Mouse (Mus musculus) kidney, postnatal 14 days (tissue): ENCODE results near the gene N4bp2.

ENCODE experiments used
- DNase-seq: peaks from one replicate; pipeline ENCODE4 v3.0.0; 2022; ENCODE audit warnings: mixed read lengths

Gene N4bp2

DNA sequence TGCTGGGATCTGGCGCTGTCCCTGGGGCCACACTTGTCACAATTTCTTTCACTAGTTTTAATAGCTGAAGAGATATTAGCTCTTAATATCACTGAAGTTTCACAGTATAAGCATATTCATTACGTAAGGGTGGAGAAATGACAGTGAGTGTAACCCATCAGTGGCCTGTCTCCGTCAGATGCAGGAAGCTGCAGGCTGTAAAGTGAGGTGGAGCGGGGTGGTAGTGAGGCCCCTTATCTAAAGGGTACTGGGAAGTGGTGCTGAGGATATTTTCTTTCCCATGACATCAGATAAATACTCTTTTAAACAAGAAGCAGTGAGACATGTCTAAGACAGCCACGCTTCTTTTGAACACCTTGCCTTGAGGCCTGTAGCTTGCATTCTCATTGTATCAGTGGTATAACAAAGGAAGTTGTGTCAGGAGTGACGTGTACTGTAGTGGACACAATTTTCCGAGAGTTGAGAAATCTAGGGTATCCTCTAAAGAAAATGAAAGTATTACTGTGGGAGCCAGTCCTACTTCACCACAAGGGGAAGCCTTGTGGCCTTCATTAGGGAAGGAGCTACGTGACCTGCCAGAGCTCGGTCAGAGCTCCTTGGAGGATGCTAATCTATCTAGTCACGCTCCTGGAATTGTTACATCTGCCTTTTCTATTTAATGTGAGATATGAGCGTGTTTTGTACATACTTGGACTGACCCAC lies 68.7 kb downstream of the N4bp2 start:
- no peak for DNase-seq

- no peak for DNase-seq
Observed at GRCm38 (mm10) chr5:65833092-65833491, 69.8 kb downstream of the N4bp2 start.

DNA sequence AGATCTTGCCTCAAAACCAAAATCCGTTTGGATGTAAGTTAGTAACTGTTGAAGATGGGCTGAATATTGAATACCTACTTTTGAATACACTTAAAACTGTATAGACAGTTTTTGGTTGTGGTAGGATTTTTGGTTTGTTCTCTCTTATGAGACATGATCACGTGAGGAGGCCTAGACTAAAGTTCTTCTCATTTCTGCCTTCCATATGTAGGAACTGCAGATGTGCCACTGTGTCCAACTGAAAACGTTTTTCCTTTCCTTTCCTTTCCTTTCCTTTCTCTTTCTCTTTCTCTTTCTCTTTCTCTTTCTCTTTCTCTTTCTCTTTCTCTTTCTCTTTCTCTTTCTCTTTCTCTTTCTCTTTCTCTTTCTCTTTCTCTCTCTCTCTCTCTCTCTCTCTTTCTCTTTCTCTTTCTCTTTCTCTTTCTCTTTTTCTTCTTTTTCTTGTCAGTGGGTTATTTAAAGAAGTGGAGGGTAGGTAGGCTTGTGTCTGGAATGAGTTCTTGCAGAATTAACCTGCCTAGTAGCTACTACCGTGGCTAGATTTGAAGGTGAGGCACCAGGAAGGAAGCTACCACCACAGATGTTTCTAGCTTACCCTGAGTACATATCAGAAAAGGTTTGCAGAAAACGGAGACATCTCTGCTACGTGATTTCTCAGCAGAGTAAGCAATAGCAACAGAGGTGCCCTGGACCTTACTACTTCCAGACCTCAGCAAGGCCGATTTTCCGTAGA lies 70.6 kb downstream of the N4bp2 start:
- no peak for DNase-seq

GRCm38 (mm10) chr5:65838053-65838452 lies 74.7 kb downstream of the N4bp2 start:
- no peak for DNase-seq

DNA sequence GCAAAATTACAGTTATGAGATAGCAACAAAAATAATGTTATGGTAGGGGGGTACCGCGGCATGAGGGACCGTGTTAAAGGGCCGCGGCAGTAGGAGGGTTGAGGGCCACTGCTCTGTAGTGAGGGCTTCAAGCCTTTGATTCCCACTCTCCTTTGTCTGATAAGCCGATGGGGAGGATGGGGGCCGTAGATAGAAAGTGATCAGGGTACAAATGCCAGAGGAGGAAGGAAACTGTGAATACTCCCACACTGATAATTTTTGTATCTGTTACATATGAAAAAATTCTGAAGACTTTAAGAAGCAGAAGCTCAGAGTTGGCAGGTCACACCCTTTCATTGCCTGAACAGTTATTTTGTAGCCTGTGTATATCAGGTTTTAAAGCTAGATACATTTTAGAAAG lies 79.6 kb downstream of the N4bp2 start:
- DNase-seq, result no peak

DNA sequence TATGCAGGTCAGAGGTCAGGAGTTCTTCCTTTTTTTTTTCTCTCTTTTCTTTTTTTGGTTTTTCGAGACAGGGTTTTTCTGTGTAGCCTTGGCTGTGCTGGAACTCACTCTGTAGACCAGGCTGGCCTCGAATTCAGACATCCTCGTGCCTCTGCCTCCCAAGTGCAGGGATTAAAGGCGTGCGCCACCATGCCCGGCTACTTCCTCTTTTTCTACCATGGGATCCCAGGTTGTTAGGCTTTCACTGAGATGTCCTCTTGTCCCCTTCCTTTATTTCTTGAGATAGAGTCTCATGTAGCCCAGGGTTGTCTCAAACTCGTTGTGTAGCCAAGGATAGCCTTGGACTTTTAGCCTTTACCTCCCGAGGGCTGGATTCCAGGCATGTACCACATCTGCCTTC lies 83.2 kb downstream of the N4bp2 start:
- no peak for DNase-seq

GRCm38 (mm10) chr5:65846958-65847357 lies 83.6 kb downstream of the N4bp2 start:
- no peak for DNase-seq

GRCm38 (mm10) chr5:65847656-65848055 lies 84.3 kb downstream of the N4bp2 start:
- DNase-seq, result no peak

- no peak for DNase-seq
Observed at GRCm38 (mm10) chr5:65850765-65851164, 87.4 kb downstream of the N4bp2 start.

- no peak for DNase-seq
Observed at GRCm38 (mm10) chr5:65854786-65855191, 91.5 kb downstream of the N4bp2 start.

DNA sequence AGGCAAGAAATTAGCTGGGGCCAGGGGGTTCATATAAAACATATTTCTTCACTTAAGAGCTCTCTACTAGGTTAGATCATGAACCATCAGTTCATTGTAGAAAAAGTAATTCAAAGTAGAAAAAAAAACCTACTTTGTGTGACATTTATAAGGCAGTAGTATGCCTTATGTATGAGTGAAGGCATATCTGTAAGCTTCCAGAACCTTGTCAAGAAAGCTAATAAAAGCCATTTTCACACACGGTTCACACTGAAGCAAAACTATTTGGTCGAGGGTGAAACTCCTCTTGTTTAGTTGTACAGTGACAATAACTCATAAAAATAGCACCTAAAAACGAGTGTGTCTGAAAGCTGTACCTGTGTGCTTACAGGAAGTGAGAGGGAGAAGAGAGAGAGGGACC lies 92.2 kb downstream of the N4bp2 start:
- DNase-seq, result no peak

- DNase-seq, result no peak
Observed at GRCm38 (mm10) chr5:65856591-65857411, 93.5 kb downstream of the N4bp2 start.

DNA sequence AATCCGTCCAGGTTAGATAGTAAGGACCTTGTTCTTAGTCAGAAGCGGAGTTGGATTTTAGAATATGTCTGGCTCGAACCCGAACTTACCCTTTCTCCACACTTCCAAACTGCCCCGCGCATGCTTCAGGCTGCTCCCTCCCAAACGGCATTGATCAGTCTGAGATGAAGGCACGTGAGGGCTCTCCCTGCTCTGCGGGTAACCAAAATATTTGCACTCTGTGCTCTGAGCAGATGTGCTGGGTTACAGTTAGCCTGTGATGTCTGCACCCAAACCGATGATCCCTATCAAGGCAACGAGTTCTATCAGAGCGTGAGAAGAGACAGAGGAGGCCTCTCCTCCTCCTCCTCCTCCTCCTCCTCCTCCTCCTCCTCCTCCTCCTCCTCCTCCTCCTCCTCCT lies 94.6 kb downstream of the N4bp2 start:
- no peak for DNase-seq

DNA sequence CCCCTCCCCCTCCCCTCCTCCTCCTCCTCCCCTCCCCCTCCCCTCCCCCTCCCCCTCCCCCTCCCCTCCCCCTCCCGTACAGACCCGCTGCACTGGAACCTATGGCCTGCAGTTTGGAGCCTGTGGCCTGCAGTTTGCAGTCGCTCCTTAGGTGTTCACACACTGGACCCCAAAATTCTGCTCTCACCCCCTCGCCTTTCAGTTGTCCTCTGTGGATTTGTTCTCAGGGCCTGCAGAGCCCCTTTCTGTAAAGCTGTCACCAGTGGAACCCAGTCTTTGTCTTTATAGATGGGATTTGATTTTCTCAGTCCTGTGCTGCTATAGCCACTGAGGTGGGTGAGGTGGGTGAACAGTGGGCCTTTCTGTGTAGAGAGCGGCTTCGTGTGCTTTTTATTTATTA lies 95.0 kb downstream of the N4bp2 start:
- DNase-seq, result no peak

DNA sequence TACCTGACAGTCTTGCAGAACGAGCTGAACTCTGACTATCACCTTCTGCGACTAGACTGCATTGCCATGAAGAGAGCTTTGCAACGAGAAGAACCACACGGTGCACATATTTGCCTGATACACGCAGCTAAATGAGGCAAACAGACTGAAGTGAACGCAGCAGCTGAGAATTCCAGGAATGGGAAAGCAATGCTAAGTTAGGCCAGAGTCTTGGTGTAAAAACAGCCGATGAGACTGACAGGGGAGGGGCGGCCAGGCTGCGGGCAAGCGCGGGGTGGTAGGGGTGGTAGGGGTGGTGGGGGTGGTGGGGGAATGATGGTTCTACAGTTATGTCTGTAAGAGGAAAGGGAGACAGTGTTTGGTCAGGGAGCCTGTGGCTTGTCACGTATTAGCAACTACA lies 95.6 kb downstream of the N4bp2 start:
- peak; percentile 12 for DNase-seq

DNA sequence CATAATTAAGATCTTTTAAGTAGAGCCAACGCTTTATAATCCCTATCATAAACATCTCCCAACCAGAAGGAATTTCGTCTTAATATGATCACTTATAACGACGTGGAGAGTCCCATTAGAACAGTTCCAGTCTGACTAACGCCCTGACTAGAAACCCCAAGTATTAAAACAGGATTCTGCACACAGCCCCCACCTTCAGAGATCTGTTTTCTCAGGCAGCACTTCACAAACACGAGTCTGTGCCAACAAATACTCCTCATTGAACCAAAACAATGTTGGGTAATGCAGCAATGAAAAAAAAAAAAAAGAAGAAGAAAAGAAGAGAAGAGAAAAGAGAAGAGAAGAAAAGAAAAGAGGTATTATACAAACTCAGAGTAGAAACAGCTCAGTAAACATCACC lies 96.1 kb downstream of the N4bp2 start:
- DNase-seq, result no peak

DNA sequence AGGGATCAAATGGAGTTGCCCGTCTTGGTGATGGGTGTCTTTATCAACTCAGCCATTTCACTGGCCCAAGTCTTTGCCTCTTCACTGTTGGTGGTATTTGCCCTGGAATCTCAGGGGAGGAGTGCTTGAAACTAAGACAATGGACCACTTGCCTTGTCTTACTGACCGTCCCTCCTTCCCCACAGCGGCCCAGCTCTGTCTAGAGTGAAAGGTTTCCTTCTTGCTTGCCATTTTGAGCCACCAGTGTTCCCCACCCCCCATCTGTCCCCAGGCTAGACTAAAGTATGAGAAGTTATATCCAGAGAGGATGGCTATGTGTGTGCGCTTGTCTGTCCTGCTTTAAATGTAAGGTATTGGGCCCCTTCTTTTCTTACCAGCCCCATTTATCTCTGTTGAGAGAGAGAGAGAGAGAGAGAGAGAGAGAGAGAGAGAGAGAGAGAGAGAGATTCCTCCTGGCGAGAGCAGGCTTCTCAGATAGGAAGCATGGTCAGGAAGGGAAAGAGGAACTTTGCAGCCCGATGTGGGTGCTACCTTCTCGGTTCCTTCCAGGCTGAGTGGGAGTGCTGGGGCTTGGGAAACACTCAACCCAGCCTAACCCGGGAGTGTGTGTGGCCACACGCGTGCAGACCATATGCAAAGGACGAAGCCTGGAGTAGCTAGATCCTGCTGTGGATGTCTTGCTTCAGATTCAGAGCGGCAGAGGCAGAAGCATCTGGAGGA lies 97.1 kb downstream of the N4bp2 start:
- no peak for DNase-seq

GRCm38 (mm10) chr5:65861154-65861944 lies 98.0 kb downstream of the N4bp2 start, which contains the start of gene Rhoh:
Gene Rhoh (plus strand): TSS chr5:65861213.
- DNase-seq, result no peak

DNA sequence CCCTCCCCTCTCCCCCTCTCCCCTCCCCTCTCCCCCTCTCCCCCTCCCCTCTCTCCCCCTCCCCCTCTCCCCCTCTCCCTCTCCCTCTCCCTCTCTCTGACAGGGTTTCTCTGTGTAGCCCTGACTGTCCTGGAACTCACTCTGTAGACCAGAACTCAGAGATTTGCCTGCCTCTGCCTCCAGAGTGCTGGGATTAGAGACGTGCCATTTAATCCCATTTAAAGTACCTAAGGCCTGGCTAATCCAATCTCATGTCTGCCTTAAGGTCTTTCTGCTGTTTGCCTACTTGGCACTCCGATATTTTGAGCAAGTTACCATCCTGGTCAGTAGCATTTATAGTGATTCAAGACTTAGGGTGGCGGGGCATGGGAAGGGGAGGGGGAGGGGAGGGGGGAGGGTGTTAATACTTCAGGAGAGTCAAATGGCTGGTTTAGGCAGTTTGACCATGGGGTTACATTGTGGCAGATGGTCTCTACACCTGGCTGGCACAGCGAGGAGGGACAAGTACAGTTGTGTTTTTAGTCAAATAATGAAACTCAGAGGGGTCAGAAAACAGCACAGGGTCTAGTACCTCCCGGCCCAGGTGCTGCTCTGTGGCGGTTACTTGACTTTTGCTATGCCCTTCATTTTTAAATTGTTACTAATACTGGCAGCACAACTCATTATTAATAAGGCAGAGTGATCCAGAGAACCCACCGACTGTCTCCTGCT lies 99.1 kb downstream of the N4bp2 start:
- DNase-seq, result no peak

DNA sequence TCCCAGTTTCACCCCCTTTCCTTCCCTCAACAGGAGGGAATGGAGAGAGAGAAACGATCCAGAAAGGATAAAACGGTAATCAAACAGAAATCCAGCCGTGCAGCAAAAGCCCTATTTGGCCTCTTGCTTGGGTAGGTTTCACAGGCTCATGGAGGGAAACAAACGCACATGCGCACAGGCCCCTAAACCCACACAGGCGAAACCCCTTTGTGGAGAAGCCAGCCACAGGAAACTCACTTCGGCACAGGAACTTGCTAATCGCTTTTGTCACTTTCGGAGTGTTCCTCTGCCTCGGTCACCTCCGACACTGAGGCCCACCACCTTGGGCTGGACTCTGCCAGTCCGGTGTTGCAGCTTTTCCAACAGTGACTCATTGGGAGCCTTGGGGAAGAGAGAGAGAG lies 100.0 kb downstream of the N4bp2 start:
- DNase-seq, result peak; percentile 12

DNA sequence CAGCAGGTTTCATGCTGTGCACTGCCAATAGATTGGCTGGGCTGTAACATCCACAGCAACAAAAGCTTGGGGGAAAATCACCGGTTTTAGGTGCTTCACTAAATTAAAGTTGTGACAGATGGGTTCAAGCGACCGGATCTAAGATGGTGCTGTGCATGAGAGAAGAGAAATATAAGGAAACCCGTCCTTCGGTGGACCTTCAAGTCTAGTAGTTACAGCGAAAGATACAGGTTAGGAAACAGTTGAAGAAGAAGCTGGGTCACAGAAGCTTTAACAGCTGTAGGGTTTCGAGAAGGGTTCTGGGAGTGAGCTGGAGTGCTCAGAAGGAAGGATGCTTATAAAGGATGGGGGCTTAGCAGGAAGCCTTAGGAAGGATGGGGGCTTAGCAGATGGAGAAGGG lies 101.2 kb downstream of the N4bp2 start:
- no peak for DNase-seq
